Mouse (Mus musculus) kidney, postnatal 0 days (tissue): ENCODE results near the gene Tent2. TPM values are rescaled to one million over a fixed set of nuclear protein-coding genes. Genes with fewer than 3 reads are reported as not detected.
A peak's percentile ranks its signal among the peaks of the same experiment; 100 is the strongest.

Source experiments
- ATAC-seq: fragments of 200-750 bp; cut with Nextera tagmentation; replicated peaks from 2 replicates; pipeline ENCODE4 v1.8.0; 2017; ENCODE audit warnings: low read depth, moderate number of reproducible peaks, moderate TSS enrichment, moderate library complexity; ENCODE audit not compliant: low FRiP score
- DNase-seq: peaks from one replicate; pipeline ENCODE4 v3.0.0-alpha.2; 2016; ENCODE audit warnings: low spot score
- H3K27ac ChIP-seq: fragments of 300-500 bp; sonication (generic); 2 replicates; pipeline ENCODE4 v1.5.1; 2014; ENCODE audit warnings: mild to moderate bottlenecking
- H3K27me3 ChIP-seq: fragments of 300-500 bp; sonication (generic); 2 replicates; pipeline ENCODE4 v1.6.1; 2014; ENCODE audit warnings: low read length, mixed read lengths; ENCODE audit not compliant: insufficient read depth
- H3K36me3 ChIP-seq: fragments of 300-500 bp; sonication (generic); 2 replicates; pipeline ENCODE4 v1.6.1; 2014; ENCODE audit warnings: low read length, mixed read lengths; ENCODE audit not compliant: insufficient read depth
- H3K4me1 ChIP-seq: fragments of 300-500 bp; sonication (generic); replicated peaks from 2 replicates; pipeline ENCODE4 v1.6.1; 2014; ENCODE audit warnings: antibody characterized with exemption, low read length, mixed read lengths; ENCODE audit not compliant: insufficient read depth
- H3K4me2 ChIP-seq: fragments of 300-500 bp; sonication (generic); 2 replicates; pipeline ENCODE4 v1.6.1; 2014; ENCODE audit warnings: mild to moderate bottlenecking, low read length, moderate library complexity, mixed read lengths
- H3K4me3 ChIP-seq: fragments of 300-500 bp; sonication (generic); replicated peaks from 2 replicates; pipeline ENCODE4 v1.5.1; 2014; ENCODE audit warnings: low read depth, low read length
- H3K9ac ChIP-seq: fragments of 300-500 bp; sonication (generic); 2 replicates; pipeline ENCODE4 v1.6.1; 2014; ENCODE audit warnings: low read depth, low read length
- H3K9me3 ChIP-seq: fragments of 300-500 bp; sonication (generic); replicated peaks from 2 replicates; pipeline ENCODE4 v1.6.1; 2016; ENCODE audit warnings: low read length, inconsistent platforms, mixed read lengths
- CTCF ChIP-seq: IDR thresholded peaks from 2 replicates; pipeline ENCODE4 v1.5.1; 2016; ENCODE audit warnings: antibody characterized with exemption, low read depth, mild to moderate bottlenecking, moderate library complexity
- WGBS: fragments of 180-500 bp; shearing (Covaris S2); extraction: QIAGEN DNeasy Blood & Tissue Kit; methylation state at CpG from one replicate; pipeline ENCODE4 v1.1.7; 2014; 5-methylcytosine and 5-hydroxymethylcytosine counted together
- polyA plus RNA-seq: library from polyadenylated mRNA; unstranded; fragments of >200 nt; fragmentation: Nextera tagmentation; extraction: Ambion mirVana; gene quantifications from 2 replicates; pipeline ENCODE4 v1.2.1, GENCODE M21; 2015

Tent2 gene
- polyA plus RNA-seq: 46.6 and 48.4 TPM in 2 replicates

- WGBS: under 1% methylated on average over 70 of the region's 72 CpGs
- Histone ChIP-seq H3K9ac (peak within 1 kb of the TSS; percentile 95), H3K4me1 (no peaks in the 10 kb centered on the region), H3K4me2 (peak within 1 kb of the TSS; percentile 65), H3K36me3 (no peaks in the 10 kb centered on the region), H3K27ac (peak within 1 kb of the TSS; percentile 96), H3K4me3 (peak within 1 kb of the TSS; percentile 83), H3K9me3 (no peaks in the 10 kb centered on the region), H3K27me3 (no peaks in the 10 kb centered on the region)
- no peak for TF ChIP-seq CTCF
- ATAC-seq (peak; percentile 100), DNase-seq (peak; percentile 98)
Measured at GRCm38 (mm10) chr13:93191831-93192645, at the start of gene Tent2. TSS of gene Tent2 (minus strand) at chr13:93192385.

- 77% methylated on average over 3 of the region's 3 CpGs for WGBS
- Histone ChIP-seq H3K9ac (no peak overlapping the region), H3K9me3 (no peaks in the 10 kb centered on the region), H3K27ac (no peak overlapping the region), H3K27me3 (no peaks in the 10 kb centered on the region), H3K4me3 (no peak overlapping the region), H3K36me3 (no peaks in the 10 kb centered on the region), H3K4me1 (no peaks in the 10 kb centered on the region), H3K4me2 (no peak overlapping the region)
- TF ChIP-seq CTCF: no peak
- DNase-seq (no peak), ATAC-seq (no peak)
Measured at GRCm38 (mm10) chr13:93241180-93241579, 49.0 kb upstream of the Tent2 start.

- H3K4me3 ChIP-seq: no peak overlapping the region
- no peaks in the 10 kb centered on the region for H3K9me3 ChIP-seq
- no peak for ATAC-seq
Measured at GRCm38 (mm10) chr13:93239561-93239960, 47.4 kb upstream of the Tent2 start.

GRCm38 (mm10) chr13:93239134-93239533, 46.9 kb upstream of the Tent2 start:
- no peaks in the 10 kb centered on the region for H3K4me1 ChIP-seq
- no peak overlapping the region for H3K27ac ChIP-seq
- H3K4me3 ChIP-seq: no peak overlapping the region
- H3K9me3 ChIP-seq: no peaks in the 10 kb centered on the region
- no peaks in the 10 kb centered on the region for H3K27me3 ChIP-seq
- H3K36me3 ChIP-seq: no peaks in the 10 kb centered on the region
- no peak for TF ChIP-seq CTCF
- ATAC-seq (no peak), DNase-seq (no peak)
- no peak overlapping the region for H3K4me2 ChIP-seq
- WGBS: 86% methylated on average over 9 of the region's 9 CpGs
- no peak overlapping the region for H3K9ac ChIP-seq

More at GRCm38 (mm10) chr13:93239561-93239960, 47.4 kb upstream of the Tent2 start:
- no peaks in the 10 kb centered on the region for H3K4me1 ChIP-seq
- 77% methylated on average over 4 of the region's 7 CpGs for WGBS
- TF ChIP-seq CTCF: no peak
- H3K27ac ChIP-seq: no peak overlapping the region
- H3K4me2 ChIP-seq: no peak overlapping the region
- no peaks in the 10 kb centered on the region for H3K27me3 ChIP-seq
- H3K36me3 ChIP-seq: no peaks in the 10 kb centered on the region
- no peak overlapping the region for H3K9ac ChIP-seq
- no peak for DNase-seq

GRCm38 (mm10) chr13:93237677-93238398, 45.7 kb upstream of the Tent2 start:
- Histone ChIP-seq H3K27ac (no peak overlapping the region), H3K4me1 (no peaks in the 10 kb centered on the region), H3K36me3 (no peaks in the 10 kb centered on the region), H3K9me3 (no peaks in the 10 kb centered on the region), H3K4me3 (no peak overlapping the region), H3K27me3 (no peaks in the 10 kb centered on the region), H3K9ac (no peak overlapping the region), H3K4me2 (no peak overlapping the region)
- ATAC-seq (no peak; the same call in 1 of the 2 replicates), DNase-seq (peak; percentile 72)
- 60% methylated on average over 9 of the region's 9 CpGs for WGBS
- TF ChIP-seq CTCF: no peak

- H3K36me3 ChIP-seq: no peaks in the 10 kb centered on the region
- H3K27ac ChIP-seq: no peak overlapping the region
- no peak overlapping the region for H3K4me2 ChIP-seq
- no peaks in the 10 kb centered on the region for H3K9me3 ChIP-seq
- ATAC-seq: no peak
- no peaks in the 10 kb centered on the region for H3K27me3 ChIP-seq
- no peak overlapping the region for H3K4me3 ChIP-seq
- TF ChIP-seq CTCF: no peak
- no peak overlapping the region for H3K9ac ChIP-seq
- DNase-seq: no peak
- no peaks in the 10 kb centered on the region for H3K4me1 ChIP-seq
- WGBS: 90% methylated on average over 4 of the region's 4 CpGs
Measured at GRCm38 (mm10) chr13:93234267-93235039, 42.3 kb upstream of the Tent2 start.
